Mouse (Mus musculus): ENCODE measurements at regions not wholly inside any gene's neighbourhood (a gene's known extent, or its start where the extent isn't known, plus 50 kb on each side); places are given as distances from the start of the nearest gene placed in this dataset.
A peak's percentile ranks its signal among the peaks of the same experiment; 100 is the strongest.

DNA sequence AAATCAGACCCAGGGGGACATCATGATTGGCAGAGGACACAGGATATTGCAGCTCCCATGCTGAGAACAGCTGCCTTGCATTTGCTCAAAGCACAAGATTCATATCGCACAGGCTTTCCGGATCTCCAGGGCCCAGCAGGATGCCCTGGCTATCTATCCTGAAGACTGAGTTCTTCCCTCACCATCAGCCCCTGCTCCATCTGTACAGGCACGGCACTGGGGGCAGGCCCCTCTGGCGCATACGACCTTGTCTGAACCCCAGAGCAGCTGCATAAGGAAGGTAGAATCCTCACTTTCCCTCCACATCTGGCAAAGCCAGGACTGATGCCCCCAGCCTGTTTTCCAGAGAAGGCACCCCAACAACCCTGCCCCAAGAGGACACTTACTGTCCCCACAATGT is 266.8 kb downstream of the Tns1 start:
- DNase-seq (ENCODE audit: low spot score) = no peak

DNA sequence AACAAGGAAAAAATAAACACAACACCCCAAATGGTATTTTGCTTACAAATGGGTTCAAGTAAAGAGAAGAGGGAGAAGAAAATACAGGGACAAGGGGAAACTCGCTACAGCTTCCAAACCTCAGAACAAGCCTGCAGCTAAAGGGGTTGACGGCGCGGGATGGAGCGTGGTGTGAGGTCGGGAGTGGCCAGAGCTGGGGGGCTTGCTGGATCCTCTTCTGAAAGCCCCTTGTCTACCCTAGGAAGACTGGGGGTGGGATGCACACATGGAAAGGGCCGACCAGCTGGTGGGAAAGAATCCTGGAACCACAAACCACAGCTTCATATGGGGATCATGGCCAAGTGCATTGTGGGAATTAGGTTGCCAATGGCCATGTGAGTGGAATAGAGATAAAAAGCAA is 267.4 kb downstream of the Tns1 start:
- no peak for DNase-seq (ENCODE audit: low spot score)

DNA sequence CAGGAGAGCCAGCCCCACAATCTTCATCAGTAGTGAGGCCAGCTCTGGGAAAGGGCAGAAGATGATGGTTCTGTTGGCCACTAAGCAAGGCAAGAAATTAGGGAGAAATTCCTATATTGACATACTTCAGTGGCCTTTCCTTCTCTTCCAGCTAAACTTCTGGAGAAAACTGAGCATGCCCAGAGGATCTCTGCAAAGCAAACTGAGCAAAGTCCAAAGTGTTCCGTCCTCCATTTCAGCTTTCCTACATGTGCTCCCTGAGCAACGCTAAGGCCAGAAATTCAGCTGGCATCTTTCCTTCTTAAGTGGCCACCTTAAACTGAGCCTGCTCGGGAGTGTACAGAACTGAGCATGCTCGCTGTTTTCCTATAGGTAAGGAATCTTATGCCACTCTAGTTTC is 268.9 kb downstream of the Tns1 start:
- no peak for DNase-seq (ENCODE audit: low spot score)

DNA sequence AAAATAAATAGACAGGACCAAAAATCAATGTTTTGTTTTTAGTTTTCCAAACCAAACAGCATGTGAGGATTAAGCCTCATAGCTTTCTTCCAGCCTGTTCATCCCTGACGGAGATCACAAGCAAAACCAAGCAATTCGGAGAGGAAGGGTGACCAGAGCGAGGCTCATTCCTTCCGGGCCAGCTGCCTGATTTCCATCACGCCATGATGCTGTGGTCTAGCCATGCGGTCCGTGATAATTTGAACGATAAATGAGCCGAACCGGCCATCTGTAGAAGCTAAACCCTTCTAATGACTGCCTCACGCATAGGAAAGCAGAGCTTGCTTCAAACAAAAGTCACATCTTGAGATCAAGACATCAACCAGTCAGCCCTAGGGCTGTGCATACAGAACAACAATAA is 270.4 kb downstream of the Tns1 start:
- DNase-seq (ENCODE audit: low spot score) = no peak

DNA sequence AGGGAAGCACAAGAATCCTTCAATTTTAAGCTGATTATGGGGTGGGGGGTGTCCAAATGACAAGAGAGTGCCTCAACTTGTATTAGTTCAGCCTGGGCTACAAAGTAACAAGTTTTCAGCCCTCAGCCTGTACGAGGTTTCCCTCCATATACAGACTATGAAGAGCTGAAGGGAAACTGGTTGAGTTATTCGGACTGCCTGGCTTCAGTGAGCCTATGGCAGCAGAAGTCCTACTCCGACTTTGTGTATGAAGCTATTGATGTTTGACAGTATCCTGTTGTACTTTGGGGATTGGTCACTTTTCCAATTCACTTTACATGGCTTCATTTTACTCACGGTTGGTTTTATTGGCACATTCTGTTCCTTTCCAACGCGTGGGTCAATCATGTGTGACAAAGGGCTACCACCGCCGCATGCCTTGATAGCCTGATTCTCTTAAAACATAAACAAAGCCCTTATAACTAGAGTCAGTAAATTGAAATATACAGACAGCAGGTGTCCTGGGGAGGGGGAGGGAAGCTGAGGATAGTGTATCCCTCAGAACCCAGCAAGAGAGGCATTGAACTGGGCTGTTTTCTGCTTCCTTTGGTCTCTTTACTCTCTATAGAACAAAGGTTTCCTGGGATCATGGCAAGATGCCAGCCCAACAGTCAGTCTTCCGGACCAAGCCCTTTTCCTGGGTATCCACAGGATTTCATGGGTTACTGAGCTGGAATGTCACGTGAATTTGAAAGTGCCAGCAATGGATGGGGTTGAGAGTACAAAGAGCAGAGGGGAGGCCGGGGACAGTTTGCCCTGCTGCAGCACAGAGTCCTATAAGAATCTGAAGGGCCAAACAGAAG is 273.9 kb downstream of the Tns1 start:
- DNase-seq (ENCODE audit: low spot score) = no peak

DNA sequence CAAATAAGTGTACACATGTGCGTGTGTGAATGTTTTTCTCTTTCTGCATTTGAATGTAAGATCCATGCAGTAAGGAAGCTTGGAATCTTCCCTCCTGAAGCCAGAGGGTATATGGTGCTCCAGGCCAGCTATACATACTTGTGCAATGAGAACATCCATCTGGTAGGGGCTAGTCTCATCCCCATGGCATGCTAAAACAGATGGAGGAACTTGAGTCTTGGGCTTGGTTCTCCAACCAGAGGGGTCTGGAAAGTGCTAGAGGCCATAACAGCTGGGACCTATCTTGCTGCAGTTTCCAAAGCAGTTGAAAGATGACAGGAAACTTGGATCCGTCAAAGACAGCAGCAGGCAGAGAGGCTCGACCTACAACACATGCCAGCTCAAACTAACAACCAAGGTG is 275.9 kb downstream of the Tns1 start:
- no peak for DNase-seq (ENCODE audit: low spot score)

DNA sequence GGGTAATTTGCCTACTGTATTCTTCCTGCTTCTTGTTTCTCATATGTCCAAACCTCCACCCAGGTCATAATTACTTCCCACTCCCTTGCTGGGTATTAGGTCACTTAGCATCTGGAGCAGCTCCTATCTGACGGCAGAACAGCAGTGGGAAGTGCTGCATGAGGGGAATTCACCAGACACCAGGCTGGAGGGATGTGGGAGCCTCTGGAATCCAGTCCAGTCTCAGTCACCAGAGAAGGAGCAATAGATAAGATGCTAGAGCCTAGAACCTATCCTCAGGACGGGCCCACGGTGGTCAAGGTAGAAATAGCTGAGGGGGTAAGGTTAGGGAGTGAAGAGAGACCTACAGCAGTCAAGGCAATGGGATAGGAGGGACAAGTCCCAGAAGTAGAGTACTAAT is 277.1 kb downstream of the Tns1 start:
- DNase-seq (ENCODE audit: low spot score) = no peak

DNA sequence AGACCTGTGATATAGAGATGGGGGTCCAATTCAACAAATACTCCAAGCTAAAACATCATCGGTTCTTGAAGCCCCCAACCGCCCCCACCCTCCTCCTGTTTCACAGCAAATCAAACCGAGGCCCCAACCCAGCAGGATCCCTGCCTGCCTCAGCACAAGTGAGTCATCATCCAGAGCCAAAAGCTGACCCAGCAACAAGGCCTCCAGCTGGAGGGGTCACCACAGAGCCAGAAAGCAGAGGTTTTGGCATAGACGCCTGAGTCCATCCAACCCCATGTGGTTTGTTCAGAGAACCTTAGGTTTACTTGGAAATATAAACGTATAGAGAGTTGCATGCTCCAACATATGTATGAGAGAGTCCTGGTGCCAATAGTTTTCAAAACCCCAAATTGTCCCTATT is 279.1 kb downstream of the Tns1 start:
- DNase-seq (ENCODE audit: low spot score) = no peak

DNA sequence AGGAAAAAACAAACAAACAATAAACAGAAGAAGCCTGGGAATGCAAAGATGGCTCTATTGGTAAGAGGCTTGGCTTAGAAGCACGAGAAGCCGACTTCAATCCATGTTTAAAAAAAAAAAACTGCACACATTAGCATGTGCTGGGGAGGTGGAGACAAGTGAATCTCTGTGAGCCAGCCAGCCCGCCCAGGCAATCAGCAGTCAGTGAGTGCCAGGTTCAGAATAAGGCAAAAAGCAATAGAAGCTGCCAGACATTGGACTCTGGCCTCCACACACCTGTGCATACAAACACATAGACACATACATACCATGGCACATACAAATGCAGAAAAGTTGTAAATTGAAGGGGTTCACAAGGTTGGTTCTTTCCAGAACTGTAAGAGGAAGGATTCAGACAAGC is 279.7 kb downstream of the Tns1 start:
- no peak for DNase-seq (ENCODE audit: low spot score)

DNA sequence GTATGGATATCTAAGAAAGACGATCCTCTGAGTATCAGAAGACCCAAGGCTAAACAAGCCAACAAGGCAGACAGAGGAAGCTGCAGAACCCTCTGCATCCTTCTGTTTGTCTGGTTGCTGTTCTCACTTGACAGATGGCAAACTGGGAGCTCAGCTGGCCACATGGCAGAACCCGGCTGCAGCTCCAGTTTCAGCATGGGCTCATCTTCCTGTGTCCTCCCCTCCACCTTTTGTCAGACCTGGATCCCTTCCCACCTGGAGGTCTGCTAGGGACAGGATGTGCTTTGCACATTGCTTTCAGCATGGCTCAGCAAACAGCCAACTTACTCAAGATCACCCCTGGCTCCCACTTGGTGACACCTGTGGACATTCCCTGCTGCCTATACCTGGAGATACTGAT is 284.9 kb downstream of the Tns1 start:
- DNase-seq (ENCODE audit: low spot score) = no peak

DNA sequence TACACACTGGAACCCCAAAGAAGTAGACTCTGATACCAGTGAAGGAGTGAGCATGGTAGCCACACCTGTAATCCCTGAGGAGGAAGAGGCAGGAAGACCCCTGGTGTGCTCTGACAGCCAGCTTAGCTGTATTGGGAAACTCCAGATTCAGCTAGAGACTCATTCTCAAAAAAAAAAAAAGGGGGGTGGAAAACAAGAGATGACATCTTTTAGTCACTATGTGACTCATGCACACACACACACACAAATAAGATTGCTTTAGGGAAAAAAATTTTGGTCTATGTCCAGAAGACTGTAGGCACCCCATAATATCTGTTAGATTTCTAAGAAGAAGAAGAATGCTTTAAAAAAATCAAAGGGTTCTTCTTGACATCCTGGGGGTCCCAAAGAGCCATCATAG is 287.6 kb downstream of the Tns1 start:
- DNase-seq (ENCODE audit: low spot score) = no peak

DNA sequence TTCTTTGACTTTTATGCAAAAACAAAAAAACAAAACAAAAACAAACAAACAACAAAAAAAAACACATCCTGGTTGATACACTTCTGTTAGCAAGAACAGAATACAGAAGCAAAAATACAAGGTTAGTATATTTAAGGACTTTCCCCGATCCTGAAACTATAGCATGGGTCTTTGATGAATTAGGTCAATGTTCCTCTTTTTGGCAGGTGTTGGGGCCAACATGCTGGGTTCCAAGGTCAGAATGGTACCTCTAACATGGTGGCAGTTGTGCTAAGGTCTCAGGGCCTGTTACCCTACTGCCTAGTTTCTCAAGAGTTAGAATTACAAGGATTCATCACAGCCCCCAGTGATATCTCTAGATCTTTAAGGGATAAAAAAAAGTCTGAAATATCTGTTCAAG is 289.7 kb downstream of the Tns1 start:
- no peak for DNase-seq (ENCODE audit: low spot score)

DNA sequence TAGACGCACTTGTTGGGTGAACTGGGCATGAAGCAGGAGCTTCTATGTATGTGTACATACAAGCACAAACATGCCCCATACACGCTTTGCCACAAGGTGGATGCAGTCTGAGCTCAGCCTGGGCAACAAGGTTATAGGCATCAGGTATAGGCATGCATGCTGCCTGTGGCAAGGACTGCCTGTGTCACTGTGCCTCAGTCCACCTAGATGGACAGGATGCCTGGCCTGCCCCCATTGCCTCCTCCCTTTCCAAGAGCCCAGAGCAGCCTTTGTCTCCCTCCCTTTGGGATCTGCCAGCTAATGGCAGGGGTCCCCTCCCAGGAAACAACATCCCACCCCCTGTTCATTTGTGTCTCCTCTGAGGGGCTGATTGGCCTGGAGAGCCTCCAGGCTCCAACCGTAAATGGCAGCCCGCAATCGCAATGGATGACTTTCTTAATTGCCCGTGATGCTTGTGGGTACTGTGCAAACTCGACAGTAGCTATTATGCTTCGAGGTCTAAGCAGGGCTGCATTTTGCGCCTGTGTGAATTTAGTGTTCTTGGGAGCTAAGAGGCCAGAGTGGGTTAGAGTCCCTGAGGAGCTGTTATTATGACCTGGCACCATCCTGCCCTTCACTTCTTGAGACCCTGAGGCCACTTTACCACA is 293.6 kb downstream of the Tns1 start:
- no peak for DNase-seq (ENCODE audit: low spot score)

DNA sequence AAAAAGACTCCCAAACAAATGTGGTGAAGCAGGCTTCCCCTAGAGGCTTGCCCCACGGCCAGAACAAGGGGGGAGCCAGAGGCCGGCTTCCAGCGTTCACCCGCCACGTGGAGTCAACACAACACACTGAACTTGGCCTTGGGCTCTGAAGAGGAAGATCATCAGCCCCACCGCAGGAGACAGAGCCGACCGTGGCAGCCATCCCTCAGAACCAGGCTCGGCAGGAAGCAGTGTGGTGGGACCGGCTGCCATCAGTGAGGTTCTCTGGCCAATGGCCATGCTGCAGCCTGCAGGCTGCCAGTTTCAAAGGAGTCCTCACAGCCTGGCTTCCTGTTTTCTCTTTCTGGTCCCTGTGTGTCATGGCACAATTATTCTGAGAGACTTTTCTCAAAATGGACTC is 295.3 kb downstream of the Tns1 start:
- no peak for DNase-seq (ENCODE audit: low spot score)

DNA sequence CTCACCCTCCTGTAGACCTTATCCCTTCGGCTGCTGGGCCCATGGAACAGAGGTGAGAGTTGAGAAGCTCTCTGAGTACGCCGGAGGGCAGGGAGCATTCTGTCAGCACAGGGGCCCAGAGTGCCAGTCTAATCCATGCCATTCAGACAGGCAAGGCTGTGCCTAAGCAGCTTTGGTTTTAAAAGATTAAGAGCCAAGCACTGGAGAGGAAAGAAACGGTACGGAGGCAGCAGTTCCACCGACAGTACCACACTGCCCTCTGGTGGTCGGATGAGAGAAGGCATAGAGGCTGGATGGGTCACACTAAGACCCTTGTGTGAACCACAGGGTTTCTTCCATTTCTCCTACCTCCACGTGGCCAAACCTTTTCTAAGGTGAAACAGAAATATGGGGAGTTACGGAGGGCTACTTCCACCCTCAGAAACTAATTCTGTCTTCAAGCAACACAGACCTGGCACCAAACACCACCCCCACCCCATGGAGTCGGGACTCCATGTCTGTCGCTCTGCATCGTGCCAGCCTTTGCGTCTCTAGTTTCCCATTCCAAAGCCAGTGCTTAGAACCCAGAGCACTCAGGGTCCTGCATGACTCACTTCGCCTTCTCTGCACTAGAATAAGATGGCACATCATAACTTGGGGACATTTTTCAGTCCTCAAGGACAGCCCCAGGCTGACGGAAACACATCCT is 297.9 kb downstream of the Tns1 start:
- DNase-seq (ENCODE audit: low spot score) = peak; percentile 93

DNA sequence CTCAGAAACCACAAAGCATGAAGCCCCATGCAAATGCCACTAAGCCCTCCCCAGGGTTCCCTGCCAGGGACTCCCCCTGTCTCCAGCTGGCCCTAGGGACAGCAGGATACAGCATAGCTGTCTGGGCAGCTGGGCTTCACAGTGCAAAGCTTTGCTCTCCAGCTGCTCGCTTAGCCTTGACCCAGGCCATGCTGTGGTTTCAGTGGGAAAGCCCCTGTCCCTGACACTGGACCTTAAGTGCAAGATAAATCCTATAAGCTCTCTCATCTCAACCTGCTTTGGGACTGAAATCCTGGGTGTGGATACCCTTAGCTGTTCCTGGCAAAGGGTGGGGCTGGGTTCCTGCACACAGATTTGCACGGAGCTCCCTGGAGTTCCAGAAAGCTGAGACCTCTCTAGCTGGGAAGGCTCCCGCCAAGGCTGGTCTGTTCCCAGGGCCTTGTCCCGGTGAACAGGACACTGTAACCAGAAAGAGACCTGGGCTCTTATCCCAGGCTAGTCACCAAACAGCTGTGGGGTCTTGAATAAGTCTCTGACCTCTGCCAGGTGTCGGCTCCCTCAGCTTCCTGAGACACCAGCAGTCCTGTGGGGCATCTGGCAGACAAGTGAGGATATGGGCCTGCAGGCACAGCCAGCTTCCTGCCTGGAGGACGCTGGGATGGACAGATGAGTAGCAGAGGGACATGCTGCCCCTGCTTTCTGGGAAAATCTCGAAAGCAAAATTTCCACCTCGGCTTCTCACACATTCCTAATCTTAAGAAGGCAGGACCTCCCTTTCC is 299.7 kb downstream of the Tns1 start:
- DNase-seq (ENCODE audit: low spot score) = no peak

DNA sequence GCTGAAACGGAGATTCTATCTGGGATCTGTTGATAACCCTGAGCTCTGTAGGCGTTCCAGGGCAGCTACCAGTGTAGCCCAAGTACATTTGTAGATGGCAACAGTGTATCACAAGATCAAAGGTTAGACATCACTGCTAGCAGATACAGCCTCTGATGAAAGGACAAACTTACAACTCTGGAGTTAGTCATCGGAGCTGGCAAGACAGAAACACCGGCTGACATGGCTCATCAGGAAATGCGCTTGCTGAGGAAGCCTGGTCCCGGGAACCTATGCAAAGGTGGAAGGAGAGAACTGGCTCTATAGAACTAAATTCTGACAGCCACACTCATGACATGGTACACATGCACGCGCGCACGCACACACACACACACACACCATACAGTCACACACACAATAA is 300.5 kb downstream of the Tns1 start:
- DNase-seq (ENCODE audit: low spot score) = no peak

DNA sequence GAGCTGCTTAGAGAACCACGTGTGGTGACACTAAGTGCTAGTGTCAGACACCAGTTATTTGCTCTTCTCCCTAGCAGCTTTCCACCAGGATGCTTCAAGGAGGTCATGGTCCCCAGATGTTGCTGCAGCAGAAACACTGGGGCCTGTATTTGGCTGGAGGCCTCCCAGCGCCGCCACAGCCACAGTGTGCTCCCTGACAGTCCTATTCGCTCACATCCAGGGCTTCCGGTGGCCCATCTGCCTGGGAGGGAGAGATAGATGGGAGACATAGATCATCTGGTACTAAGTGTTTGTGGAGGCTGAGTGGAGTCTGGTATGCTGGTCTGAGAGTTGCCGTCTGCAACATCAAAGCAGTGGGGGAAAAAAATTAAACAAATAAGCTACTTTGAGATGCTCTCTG is 301.6 kb downstream of the Tns1 start:
- DNase-seq (ENCODE audit: low spot score) = no peak

DNA sequence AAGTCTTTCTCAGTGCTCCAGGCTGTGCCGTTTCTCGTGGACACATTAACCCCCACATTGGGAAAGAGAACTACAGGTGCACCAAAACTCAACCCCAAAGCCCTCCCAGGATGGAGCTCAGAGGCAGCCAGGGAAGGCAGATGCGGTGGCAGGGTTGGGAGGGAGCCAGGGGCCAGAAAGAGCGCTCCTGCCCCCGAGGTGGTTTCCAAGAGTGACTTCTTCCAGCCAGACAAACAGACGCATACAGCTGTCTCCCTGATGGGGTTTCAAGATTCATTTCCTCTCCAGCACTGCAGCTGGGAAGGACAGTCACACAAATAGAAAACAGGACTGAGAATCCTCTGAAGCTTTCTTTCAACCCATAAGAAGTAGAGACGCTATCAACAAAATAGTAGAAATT is 303.5 kb downstream of the Tns1 start:
- DNase-seq (ENCODE audit: low spot score) = no peak

DNA sequence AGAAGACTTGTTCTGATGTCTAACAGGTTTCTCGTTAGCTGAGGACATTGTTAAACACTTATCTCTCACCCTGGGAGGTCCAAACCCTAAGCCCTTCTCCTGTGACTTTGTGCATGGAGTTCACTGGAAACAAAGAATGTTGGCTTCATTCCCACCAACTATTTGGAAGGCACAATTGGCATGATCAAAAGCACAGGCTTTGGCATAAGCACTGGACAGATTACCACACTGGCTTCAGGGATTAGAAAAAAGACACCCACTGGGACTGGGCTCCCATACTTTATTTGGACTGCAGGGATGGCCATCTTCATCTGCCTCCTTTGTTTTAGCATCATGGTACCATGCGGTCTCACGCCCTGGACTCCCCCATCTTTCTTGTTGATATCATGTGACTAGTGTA is 317.0 kb downstream of the Tns1 start:
- no peak for DNase-seq (ENCODE audit: low spot score)

DNA sequence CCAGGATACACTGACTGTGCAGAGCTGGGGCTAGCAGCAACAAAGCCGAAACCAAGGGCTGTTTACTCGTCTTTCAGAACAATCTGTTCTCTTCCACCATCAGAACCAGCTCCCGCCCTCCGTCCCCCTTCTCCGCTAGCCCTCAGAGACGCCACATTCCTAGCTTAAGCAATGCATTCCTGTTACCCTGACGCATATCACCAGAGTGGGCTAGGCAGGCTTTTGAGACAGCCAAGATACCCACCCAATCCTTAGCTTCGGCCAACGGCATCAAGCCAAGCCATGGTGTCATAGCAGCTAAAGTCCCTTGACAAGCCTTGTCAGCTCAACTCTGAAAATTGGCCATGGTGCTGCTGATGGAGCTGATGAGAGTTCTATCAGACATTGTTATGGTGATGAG is 319.1 kb downstream of the Tns1 start:
- DNase-seq (ENCODE audit: low spot score) = no peak

DNA sequence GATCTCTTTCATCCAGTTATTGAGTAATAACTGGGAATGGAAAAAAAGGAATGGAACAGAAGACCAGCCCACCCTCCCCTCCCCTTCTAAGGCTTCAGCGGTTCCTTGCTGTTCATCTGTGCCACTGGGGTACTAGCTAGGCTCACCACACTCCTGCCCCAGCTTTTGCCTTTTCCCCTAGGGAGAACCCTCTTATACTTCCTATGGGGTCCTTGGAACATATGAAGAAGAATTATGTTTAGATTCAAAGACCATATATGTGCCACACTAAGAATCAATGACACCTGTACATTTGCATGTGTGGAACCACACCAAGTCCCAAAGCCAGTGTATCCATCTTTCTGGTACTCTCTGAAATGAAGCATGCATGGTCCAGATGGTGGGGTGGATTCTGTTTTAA is 324.3 kb downstream of the Tns1 start:
- no peak for DNase-seq (ENCODE audit: low spot score)

DNA sequence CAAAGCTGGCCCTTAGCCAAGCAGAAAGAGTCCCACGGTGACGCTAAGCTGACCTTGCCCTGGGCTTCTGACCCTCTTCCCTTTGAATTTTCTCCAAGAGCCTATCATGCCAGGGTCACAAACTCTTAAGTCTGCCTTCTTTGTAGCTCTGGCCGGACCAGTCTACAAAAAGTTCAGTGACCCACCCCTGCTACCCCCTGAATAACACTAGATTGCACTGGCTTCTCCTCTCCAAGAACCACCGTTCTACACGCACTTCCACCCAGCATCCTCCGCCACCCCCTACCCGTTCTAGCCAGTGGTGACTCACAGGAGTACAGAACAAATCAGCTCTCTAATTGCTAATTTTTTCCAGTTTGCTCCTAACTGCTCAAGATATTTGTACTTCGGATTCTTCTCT is 325.0 kb downstream of the Tns1 start:
- DNase-seq (ENCODE audit: low spot score) = no peak

Measured in ovary, postnatal 10 days (tissue).